Mouse (Mus musculus) layer of hippocampus, adult 9-10 months (tissue): ENCODE measurements around the gene Klkb1.
A peak's percentile ranks its signal among the peaks of the same experiment; 100 is the strongest.
"Not testable (repeated sequence)": the region's sequence is repeated elsewhere in the genome, so short reads cannot be mapped to it uniquely, and the experiment has no call there.

Experiments
- DNase-seq: peaks from one replicate; pipeline ENCODE4 v3.0.0; 2022; ENCODE audit warnings: low spot score

Gene Klkb1

GRCm38 (mm10) chr8:45294687-45295086 is at the start of gene Klkb1:
Gene Klkb1, minus strand, starts transcription at chr8:45294859.
- no peak for DNase-seq

- DNase-seq, result no peak
Observed at GRCm38 (mm10) chr8:45344298-45344697, 49.6 kb upstream of the Klkb1 start.

GRCm38 (mm10) chr8:45341630-45342628 is 47.3 kb upstream of the Klkb1 start:
- DNase-seq, result no peak

GRCm38 (mm10) chr8:45333493-45333892 is 38.8 kb upstream of the Klkb1 start:
- DNase-seq, result no peak

- no peak for DNase-seq
Observed at GRCm38 (mm10) chr8:45332685-45333409, 38.2 kb upstream of the Klkb1 start, which contains the start of gene Cyp4v3. Gene Cyp4v3, minus strand, starts transcription at chr8:45333216.

- no peak for DNase-seq
Observed at GRCm38 (mm10) chr8:45330856-45331255, 36.2 kb upstream of the Klkb1 start.

- no peak for DNase-seq
Observed at GRCm38 (mm10) chr8:45329206-45329980, 34.7 kb upstream of the Klkb1 start.

- DNase-seq, result not testable (repeated sequence)
Observed at GRCm38 (mm10) chr8:45327076-45327475, 32.4 kb upstream of the Klkb1 start.

GRCm38 (mm10) chr8:45324151-45324550 is 29.5 kb upstream of the Klkb1 start:
- DNase-seq, result no peak

GRCm38 (mm10) chr8:45321365-45321764 is 26.7 kb upstream of the Klkb1 start:
- no peak for DNase-seq

- DNase-seq, result no peak
Observed at GRCm38 (mm10) chr8:45320930-45321329, 26.3 kb upstream of the Klkb1 start.

GRCm38 (mm10) chr8:45310967-45311366 is 16.3 kb upstream of the Klkb1 start:
- DNase-seq, result no peak

- DNase-seq, result no peak
Observed at GRCm38 (mm10) chr8:45308366-45308765, 13.7 kb upstream of the Klkb1 start, which contains the start of gene Gm45753. Gene Gm45753, minus strand, starts transcription at chr8:45308466.

- DNase-seq, result no peak
Observed at GRCm38 (mm10) chr8:45305479-45305878, 10.8 kb upstream of the Klkb1 start.

GRCm38 (mm10) chr8:45304354-45304753 is 9.7 kb upstream of the Klkb1 start:
- no peak for DNase-seq

- DNase-seq, result no peak
Observed at GRCm38 (mm10) chr8:45302390-45302789, 7.7 kb upstream of the Klkb1 start.

GRCm38 (mm10) chr8:45295276-45295675 is 617 bp upstream of the Klkb1 start:
- DNase-seq, result no peak

GRCm38 (mm10) chr8:45291790-45292189 is 2.9 kb downstream of the Klkb1 start:
- peak; percentile 37 for DNase-seq

- DNase-seq, result no peak
Observed at GRCm38 (mm10) chr8:45281630-45282029, 13.0 kb downstream of the Klkb1 start.

- no peak for DNase-seq
Observed at GRCm38 (mm10) chr8:45277453-45277852, 17.2 kb downstream of the Klkb1 start.

GRCm38 (mm10) chr8:45274317-45274716 is 20.3 kb downstream of the Klkb1 start:
- no peak for DNase-seq

- DNase-seq, result no peak
Observed at GRCm38 (mm10) chr8:45269056-45269455, 25.6 kb downstream of the Klkb1 start.
